Mouse (Mus musculus) B cell, adult 67 days (primary cell): Measurements from ENCODE around the gene Il1rn. TPM values are rescaled to one million over a fixed set of nuclear protein-coding genes. Genes with fewer than 3 reads are reported as not detected.

Experiments
- total RNA-seq, 2 experiments: library from RNA; stranded (reverse); gene quantifications; 4 replicates each; pipeline ENCODE4 v1.2.4; 2023

Gene Il1rn
- total RNA-seq, result not detected

DNA sequence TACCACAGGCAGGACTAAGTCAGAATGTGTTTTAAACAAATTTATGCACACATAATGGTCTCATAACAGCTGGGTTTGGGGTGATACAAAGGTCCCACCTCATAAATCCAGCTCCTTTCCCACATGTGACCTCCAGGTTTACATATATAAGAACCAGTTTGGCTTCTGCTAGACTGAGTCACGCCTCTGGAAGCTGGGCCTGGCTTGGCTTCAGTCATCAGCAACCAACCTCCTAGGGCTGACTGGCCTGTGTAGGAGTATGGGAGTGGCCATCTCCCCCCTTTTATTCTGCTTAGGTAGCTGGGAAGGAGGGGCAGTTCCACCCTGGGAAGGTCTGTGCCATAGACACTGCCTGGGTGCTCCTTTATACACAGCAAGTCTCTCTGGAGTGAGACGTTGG is at the start of gene Il1rn:
Gene Il1rn (plus strand): TSS at position 309 of the 400 bp plus-strand sequence.

DNA sequence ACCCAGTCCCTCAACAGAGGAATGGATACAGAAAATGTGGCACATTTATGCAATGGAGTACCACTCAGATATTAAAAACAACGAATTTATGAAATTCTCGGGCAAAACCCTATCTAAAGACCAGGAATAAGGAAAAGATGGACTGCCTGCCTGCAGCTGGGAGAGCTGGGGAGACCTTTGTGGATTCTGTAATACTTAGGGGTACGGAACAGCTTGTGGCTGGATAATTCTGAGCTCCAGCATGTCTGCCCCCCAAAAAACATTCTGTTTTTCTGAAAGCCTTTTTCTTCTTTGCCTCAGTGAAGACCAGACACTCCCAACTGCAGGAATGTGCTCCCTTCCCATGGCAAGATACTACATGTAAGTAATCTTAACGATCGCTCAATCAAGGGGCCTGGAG is 45.8 kb upstream of the Il1rn start, which contains the start of gene Il1f10:
Gene Il1f10 (plus strand): TSS at position 301 of the 400 bp plus-strand sequence.

DNA sequence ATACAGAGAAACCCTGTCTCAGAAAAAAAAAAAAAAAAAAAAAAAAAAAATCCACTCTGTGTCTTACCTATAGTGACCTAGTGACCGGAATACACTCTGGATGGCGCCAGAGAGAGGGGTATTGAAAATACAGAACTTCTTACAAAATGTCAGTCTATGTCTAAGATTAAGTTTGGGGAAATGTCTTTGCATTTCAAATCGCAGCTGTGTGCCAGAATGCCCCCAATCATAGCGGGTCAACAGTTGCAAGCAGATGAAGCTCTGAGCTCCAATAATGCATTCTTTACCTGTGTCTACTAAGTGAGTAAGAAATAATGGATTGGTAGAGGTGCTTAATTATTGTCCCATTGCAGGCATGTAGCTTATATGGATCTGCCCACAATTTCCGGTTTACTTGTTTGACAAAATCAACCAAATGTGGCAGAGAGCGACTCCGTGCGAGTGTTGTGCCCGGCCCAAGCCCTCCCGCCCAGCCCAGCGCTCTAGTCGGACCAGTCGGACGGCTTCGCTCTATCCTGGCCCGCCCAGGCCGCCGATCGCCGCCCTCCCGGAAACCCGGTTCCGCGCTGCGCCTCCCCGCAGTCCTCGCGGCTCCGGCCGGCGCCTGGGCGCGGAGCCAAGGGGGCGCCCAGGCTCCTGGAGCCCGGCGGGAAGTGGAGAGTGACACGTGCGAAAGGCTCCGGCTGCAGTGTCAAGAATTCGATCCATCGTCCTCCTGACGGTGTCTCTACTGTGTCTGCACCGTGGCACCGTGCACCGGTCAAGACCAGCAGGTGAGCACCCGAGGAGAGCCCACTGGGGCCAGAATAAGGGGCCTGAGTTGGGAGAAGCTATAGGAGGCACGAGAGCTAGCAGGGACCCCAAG is 30.6 kb downstream of the Il1rn start, which contains the start of gene Psd4:
Gene Psd4 (plus strand): TSS at position 551 of the 865 bp plus-strand sequence.

Other genes with a start within 250 kb of the Il1rn start
- gene Tbpl2, start 240.3 kb upstream of the Il1rn start, total RNA-seq, result not detected
- gene Il1f8, start 183.7 kb upstream of the Il1rn start, total RNA-seq, result not detected
- gene Il1f9, start 150.4 kb upstream of the Il1rn start, total RNA-seq, result not detected
- gene Il1f6, start 121.4 kb upstream of the Il1rn start, total RNA-seq, result not detected
- not detected for gene Il1f5, start 59.9 kb upstream of the Il1rn start, total RNA-seq
- not detected for gene Il1f10, start 45.7 kb upstream of the Il1rn start, total RNA-seq
- 100 to 1,000 TPM; 209 to 218 TPM for gene Psd4, start 30.7 kb downstream of the Il1rn start, total RNA-seq
- not detected for gene Pax8, start 138.7 kb downstream of the Il1rn start, total RNA-seq